Mouse (Mus musculus): ENCODE data around the gene Klrb1a.

GRCm38 (mm10) chr6:128577301-128577700 lies 46.0 kb downstream of the Klrb1a start:
- TF ChIP-seq MAFK (IDR thresholded peaks at IDR 0.05; ENCODE audit: insufficient read depth, low read depth, low read length) (no peak), ZC3H11A (IDR thresholded peaks at IDR 0.05; ENCODE audit: borderline replicate concordance, low read depth, low read length) (no peak)

Data from ES-E14 (cell line).